Mouse (Mus musculus): ENCODE data around the gene Nxpe5. TPM values are rescaled to one million over a fixed set of nuclear protein-coding genes. Genes with fewer than 3 reads are reported as not detected.

Nxpe5 gene
- polyA plus RNA-seq, 1 experiment from 2014 or later, result not detected

DNA sequence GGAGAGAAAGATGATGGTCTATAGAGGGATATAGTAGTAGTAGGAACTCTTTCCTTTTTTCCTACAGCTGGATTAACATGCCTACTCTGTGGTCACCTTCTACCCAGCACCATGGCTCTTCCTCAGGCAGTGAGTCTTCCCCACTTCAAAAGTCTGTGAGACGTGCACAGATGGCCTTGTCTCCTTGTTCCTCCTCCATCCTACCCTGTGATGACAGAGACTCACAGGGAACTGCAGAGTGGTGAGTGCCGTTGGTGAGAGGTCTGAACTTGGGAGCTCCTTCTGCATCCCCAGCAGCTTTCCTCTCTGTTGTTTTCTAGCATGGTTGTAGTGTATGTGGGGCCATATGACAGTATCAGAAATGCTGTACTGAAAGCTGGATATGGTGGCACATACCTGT lies 56.1 kb downstream of the Nxpe5 start:
- 84% methylated on average over 2 of the region's 2 CpGs for WGBS
- no peak overlapping the region for H3K4me3 ChIP-seq (ENCODE audit: low read depth, low read length)
- H3K27ac ChIP-seq (replicated peaks; ENCODE audit: low read depth, low read length), result no peak overlapping the region
- no peak overlapping the region for H3K4me2 ChIP-seq (ENCODE audit: low read depth, severe bottlenecking)
- H3K9ac ChIP-seq (ENCODE audit: low read length), result no peak overlapping the region
- ATAC-seq (ENCODE audit: insufficient number of reproducible peaks, low FRiP score, low TSS enrichment, low read depth), result no peak
- H3K9me3 ChIP-seq (ENCODE audit: control insufficient read depth, low read length), result no peaks in the 10 kb centered on the region
- H3K4me1 ChIP-seq (ENCODE audit: control insufficient read depth, insufficient read depth, low read length), result peaks cover 12% of the 10 kb centered on the region
- no peak for DNase-seq (ENCODE audit: low spot score)
- H3K27me3 ChIP-seq (ENCODE audit: control insufficient read depth, insufficient read depth, low read length), result no peaks in the 10 kb centered on the region
- peaks cover 2% of the 10 kb centered on the region; the same call in 1 of the 2 replicates for H3K36me3 ChIP-seq (ENCODE audit: control insufficient read depth, insufficient read depth, low read length)

DNA sequence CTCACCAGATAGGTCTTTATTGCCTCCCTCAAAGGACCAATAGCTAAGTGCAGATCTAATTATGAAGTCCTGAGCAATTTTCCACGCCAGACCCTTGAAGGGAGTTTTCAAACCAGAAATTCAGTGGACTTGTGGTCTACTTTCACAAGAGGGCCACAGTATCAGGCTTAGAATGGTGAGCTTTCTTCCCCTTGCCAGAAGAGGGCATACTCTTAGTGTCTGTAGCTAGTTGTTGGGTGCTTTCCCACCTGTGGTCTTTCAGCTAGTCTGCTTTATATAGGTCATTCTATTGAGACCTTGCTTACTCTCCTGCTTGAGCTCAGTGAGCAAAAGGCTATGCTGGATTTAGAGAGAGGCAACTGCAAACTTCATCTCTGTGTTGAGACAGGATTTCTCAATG lies 57.8 kb downstream of the Nxpe5 start:
- ATAC-seq (ENCODE audit: insufficient number of reproducible peaks, low FRiP score, low TSS enrichment, low read depth) (no peak), DNase-seq (ENCODE audit: low spot score) (no peak)
- H3K9me3 ChIP-seq (ENCODE audit: control insufficient read depth, low read length), result no peaks in the 10 kb centered on the region
- WGBS, result 49% methylated on average over 1 of the region's 1 CpGs
- no peaks in the 10 kb centered on the region for H3K27me3 ChIP-seq (ENCODE audit: control insufficient read depth, insufficient read depth, low read length)
- no peak overlapping the region for H3K4me2 ChIP-seq (ENCODE audit: low read depth, severe bottlenecking)
- no peak overlapping the region for H3K27ac ChIP-seq (replicated peaks; ENCODE audit: low read depth, low read length)
- peaks cover 6% of the 10 kb centered on the region for H3K4me1 ChIP-seq (ENCODE audit: control insufficient read depth, insufficient read depth, low read length)
- H3K4me3 ChIP-seq (ENCODE audit: low read depth, low read length), result no peak overlapping the region
- no peaks in the 10 kb centered on the region for H3K36me3 ChIP-seq (ENCODE audit: control insufficient read depth, insufficient read depth, low read length)
- H3K9ac ChIP-seq (ENCODE audit: low read length), result no peak overlapping the region

DNA sequence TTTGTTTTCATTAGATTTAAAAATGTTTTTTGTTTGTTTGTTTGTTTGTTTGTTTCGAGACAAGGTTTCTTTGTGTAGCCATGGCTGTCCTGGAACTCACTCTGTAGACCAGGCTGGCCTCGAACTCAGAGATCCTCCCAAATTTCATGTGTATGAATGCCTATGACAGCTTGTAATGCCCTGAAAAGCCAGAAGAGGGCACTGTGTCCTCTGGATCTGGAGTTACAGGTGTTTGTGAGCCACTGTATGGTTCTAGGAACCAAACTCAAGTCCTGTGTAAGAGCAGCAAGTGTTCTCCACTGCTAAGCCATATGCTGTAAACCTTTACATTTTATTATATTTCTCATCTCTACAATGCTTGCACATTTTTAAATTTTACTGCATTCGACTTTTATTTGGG lies 62.2 kb downstream of the Nxpe5 start:
- no peak overlapping the region for H3K9ac ChIP-seq (ENCODE audit: low read length)
- H3K27me3 ChIP-seq (ENCODE audit: control insufficient read depth, insufficient read depth, low read length), result no peaks in the 10 kb centered on the region
- DNase-seq (ENCODE audit: low spot score) (no peak), ATAC-seq (ENCODE audit: insufficient number of reproducible peaks, low FRiP score, low TSS enrichment, low read depth) (no peak)
- H3K4me2 ChIP-seq (ENCODE audit: low read depth, severe bottlenecking), result no peak overlapping the region
- H3K36me3 ChIP-seq (ENCODE audit: control insufficient read depth, insufficient read depth, low read length), result no peaks in the 10 kb centered on the region
- H3K27ac ChIP-seq (replicated peaks; ENCODE audit: low read depth, low read length), result no peak overlapping the region
- 76% methylated on average over 3 of the region's 3 CpGs for WGBS
- no peaks in the 10 kb centered on the region for H3K9me3 ChIP-seq (ENCODE audit: control insufficient read depth, low read length)
- no peaks in the 10 kb centered on the region for H3K4me1 ChIP-seq (ENCODE audit: control insufficient read depth, insufficient read depth, low read length)
- no peak overlapping the region for H3K4me3 ChIP-seq (ENCODE audit: low read depth, low read length)

DNA sequence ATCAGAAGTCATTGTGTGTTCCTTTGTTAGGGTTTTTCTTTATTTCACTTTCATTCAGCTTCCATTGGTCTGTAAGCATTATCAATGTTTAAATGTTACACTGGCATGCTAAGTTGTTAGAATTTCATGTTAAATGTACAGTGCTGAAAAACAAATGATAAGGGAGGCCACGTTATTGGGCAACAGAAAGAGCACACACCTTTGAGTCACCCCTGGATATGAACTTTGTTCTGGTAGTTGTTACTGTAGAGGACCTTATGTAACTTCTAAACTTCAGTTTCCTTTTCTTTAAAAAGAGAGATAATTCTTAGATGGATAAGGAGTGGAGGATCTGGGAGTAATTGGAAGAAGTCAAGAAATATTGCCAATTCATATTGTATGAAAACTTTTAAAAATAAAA lies 65.9 kb downstream of the Nxpe5 start:
- no peak overlapping the region for H3K9ac ChIP-seq (ENCODE audit: low read length)
- H3K36me3 ChIP-seq (ENCODE audit: control insufficient read depth, insufficient read depth, low read length), result no peaks in the 10 kb centered on the region
- ATAC-seq (ENCODE audit: insufficient number of reproducible peaks, low FRiP score, low TSS enrichment, low read depth), result no peak
- H3K27ac ChIP-seq (replicated peaks; ENCODE audit: low read depth, low read length), result no peak overlapping the region
- no peak overlapping the region for H3K4me2 ChIP-seq (ENCODE audit: low read depth, severe bottlenecking)
- no peak for DNase-seq (ENCODE audit: low spot score)
- no peaks in the 10 kb centered on the region for H3K4me1 ChIP-seq (ENCODE audit: control insufficient read depth, insufficient read depth, low read length)
- no peaks in the 10 kb centered on the region for H3K27me3 ChIP-seq (ENCODE audit: control insufficient read depth, insufficient read depth, low read length)
- no peaks in the 10 kb centered on the region for H3K9me3 ChIP-seq (ENCODE audit: control insufficient read depth, low read length)
- H3K4me3 ChIP-seq (ENCODE audit: low read depth, low read length), result no peak overlapping the region
- WGBS, result 90% methylated on average over 1 of the region's 1 CpGs

DNA sequence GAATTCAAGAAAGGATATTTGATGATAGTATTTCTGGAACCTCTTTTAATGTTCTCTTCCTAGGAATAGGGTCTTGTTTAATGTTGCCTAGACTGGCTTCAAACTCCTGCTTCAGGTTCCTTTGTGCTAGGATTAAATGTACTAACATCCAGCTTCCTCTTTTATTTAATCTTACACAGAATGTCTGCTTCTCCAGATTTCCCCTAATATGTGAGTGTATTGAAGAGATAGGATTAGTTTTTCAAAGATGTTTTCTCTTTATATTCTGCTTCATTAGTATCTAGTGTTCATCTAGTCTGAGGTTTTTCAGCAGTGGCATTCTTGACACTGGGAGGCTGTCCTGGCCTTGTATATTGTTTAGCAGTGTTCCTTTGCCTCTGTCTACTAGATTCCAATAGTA lies 68.5 kb downstream of the Nxpe5 start:
- Histone ChIP-seq H3K27me3 (ENCODE audit: control insufficient read depth, insufficient read depth, low read length) (no peaks in the 10 kb centered on the region), H3K4me2 (ENCODE audit: low read depth, severe bottlenecking) (no peak overlapping the region), H3K4me1 (ENCODE audit: control insufficient read depth, insufficient read depth, low read length) (no peaks in the 10 kb centered on the region), H3K9me3 (ENCODE audit: control insufficient read depth, low read length) (no peaks in the 10 kb centered on the region), H3K36me3 (ENCODE audit: control insufficient read depth, insufficient read depth, low read length) (no peaks in the 10 kb centered on the region), H3K27ac (replicated peaks; ENCODE audit: low read depth, low read length) (no peak overlapping the region), H3K4me3 (ENCODE audit: low read depth, low read length) (no peak overlapping the region), H3K9ac (ENCODE audit: low read length) (no peak overlapping the region)
- DNase-seq (ENCODE audit: low spot score), result no peak
- ATAC-seq (ENCODE audit: insufficient number of reproducible peaks, low FRiP score, low TSS enrichment, low read depth), result no peak

DNA sequence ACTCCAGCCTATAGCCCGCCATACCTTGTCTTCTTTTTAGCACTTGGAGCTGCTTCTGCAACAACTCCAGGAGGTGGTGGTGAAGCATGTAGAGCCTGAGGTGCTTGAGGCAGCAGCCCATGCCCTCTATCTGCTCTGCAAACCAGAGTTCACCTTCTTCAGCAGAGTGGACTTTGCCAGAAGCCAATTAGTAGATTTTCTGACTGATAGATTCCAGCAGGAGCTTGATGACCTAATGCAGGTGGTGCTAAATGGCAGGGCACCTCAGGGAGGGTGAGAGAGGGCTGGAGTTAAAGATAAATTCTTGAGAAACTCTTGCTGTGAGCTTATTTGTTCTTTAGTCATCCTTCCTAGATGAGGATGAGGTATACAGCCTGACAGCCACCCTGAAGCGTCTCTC lies 73.9 kb downstream of the Nxpe5 start:
- no peaks in the 10 kb centered on the region for H3K36me3 ChIP-seq (ENCODE audit: control insufficient read depth, insufficient read depth, low read length)
- H3K9ac ChIP-seq (ENCODE audit: low read length), result no peak overlapping the region
- DNase-seq (ENCODE audit: low spot score), result no peak
- no peak overlapping the region for H3K4me2 ChIP-seq (ENCODE audit: low read depth, severe bottlenecking)
- no peaks in the 10 kb centered on the region for H3K4me1 ChIP-seq (ENCODE audit: control insufficient read depth, insufficient read depth, low read length)
- WGBS, result 73% methylated on average over 2 of the region's 2 CpGs
- H3K9me3 ChIP-seq (ENCODE audit: control insufficient read depth, low read length), result no peaks in the 10 kb centered on the region
- H3K27me3 ChIP-seq (ENCODE audit: control insufficient read depth, insufficient read depth, low read length), result no peaks in the 10 kb centered on the region
- no peak overlapping the region for H3K27ac ChIP-seq (replicated peaks; ENCODE audit: low read depth, low read length)
- no peak for ATAC-seq (ENCODE audit: insufficient number of reproducible peaks, low FRiP score, low TSS enrichment, low read depth)
- no peak overlapping the region for H3K4me3 ChIP-seq (ENCODE audit: low read depth, low read length)

Other genes with a start within 250 kb of the Nxpe5 start
- gene Azgp1, start 244.4 kb upstream of the Nxpe5 start, polyA plus RNA-seq (2014; fragmentation: Nextera tagmentation; extraction: Ambion mirVana), result not detected in 2 replicates
- not detected in 2 replicates for gene Smok3a, start 204.6 kb upstream of the Nxpe5 start, polyA plus RNA-seq (2014; fragmentation: Nextera tagmentation; extraction: Ambion mirVana)
- not detected in 2 replicates for gene Smok3b, start 204.5 kb upstream of the Nxpe5 start, polyA plus RNA-seq (2014; fragmentation: Nextera tagmentation; extraction: Ambion mirVana)
- gene Smok3c, start 172.7 kb upstream of the Nxpe5 start, polyA plus RNA-seq (2014; fragmentation: Nextera tagmentation; extraction: Ambion mirVana), result not detected in 2 replicates
- gene Zkscan1, start 140.8 kb upstream of the Nxpe5 start, polyA plus RNA-seq (2014; fragmentation: Nextera tagmentation; extraction: Ambion mirVana), result 31.5 and 39.9 TPM in 2 replicates
- 94.4 and 96.4 TPM in 2 replicates for gene Zscan21, start 109.0 kb upstream of the Nxpe5 start, polyA plus RNA-seq (2014; fragmentation: Nextera tagmentation; extraction: Ambion mirVana)
- gene Zfp113, start 70.2 kb upstream of the Nxpe5 start, polyA plus RNA-seq (2014; fragmentation: Nextera tagmentation; extraction: Ambion mirVana), result 21.1 and 23.6 TPM in 2 replicates
- gene Cops6, start 64.8 kb upstream of the Nxpe5 start, polyA plus RNA-seq (2014; fragmentation: Nextera tagmentation; extraction: Ambion mirVana), result 300 and 307 TPM in 2 replicates
- gene Ap4m1, start 53.9 kb upstream of the Nxpe5 start, polyA plus RNA-seq (2014; fragmentation: Nextera tagmentation; extraction: Ambion mirVana), result 19.5 and 21.2 TPM in 2 replicates
- 336 and 343 TPM in 2 replicates for gene Mcm7, start 53.5 kb upstream of the Nxpe5 start, polyA plus RNA-seq (2014; fragmentation: Nextera tagmentation; extraction: Ambion mirVana)
- 140 and 142 TPM in 2 replicates for gene Taf6, start 38.4 kb upstream of the Nxpe5 start, polyA plus RNA-seq (2014; fragmentation: Nextera tagmentation; extraction: Ambion mirVana)
- gene Cnpy4, start 38.4 kb upstream of the Nxpe5 start, polyA plus RNA-seq (2014; fragmentation: Nextera tagmentation; extraction: Ambion mirVana), result 58.5 and 64.9 TPM in 2 replicates
- 7.5 and 8.1 TPM in 2 replicates for gene Mblac1, start 31.6 kb upstream of the Nxpe5 start, polyA plus RNA-seq (2014; fragmentation: Nextera tagmentation; extraction: Ambion mirVana)
- 33.0 and 36.3 TPM in 2 replicates for gene Lamtor4, start 29.6 kb downstream of the Nxpe5 start, polyA plus RNA-seq (2014; fragmentation: Nextera tagmentation; extraction: Ambion mirVana)
- 4.8 and 5.2 TPM in 2 replicates for gene BC037034, start 38.1 kb downstream of the Nxpe5 start, polyA plus RNA-seq (2014; fragmentation: Nextera tagmentation; extraction: Ambion mirVana)
- 3.5 and 4.2 TPM in 2 replicates for gene Gal3st4, start 46.9 kb downstream of the Nxpe5 start, polyA plus RNA-seq (2014; fragmentation: Nextera tagmentation; extraction: Ambion mirVana)
- 0.03 and 0.24 TPM in 2 replicates for gene Gm43720, start 54.1 kb downstream of the Nxpe5 start, polyA plus RNA-seq (2014; fragmentation: Nextera tagmentation; extraction: Ambion mirVana)
- gene Gpc2, start 54.1 kb downstream of the Nxpe5 start, polyA plus RNA-seq (2014; fragmentation: Nextera tagmentation; extraction: Ambion mirVana), result 14.0 and 15.8 TPM in 2 replicates
- 4.6 and 5.5 TPM in 2 replicates for gene Stag3, start 54.3 kb downstream of the Nxpe5 start, polyA plus RNA-seq (2014; fragmentation: Nextera tagmentation; extraction: Ambion mirVana)
- 0.13 TPM in 1 of 2 replicates, not detected in the other for gene Pvrig, start 116.1 kb downstream of the Nxpe5 start, polyA plus RNA-seq (2014; fragmentation: Nextera tagmentation; extraction: Ambion mirVana)
- gene Zfp157, start 215.6 kb downstream of the Nxpe5 start, polyA plus RNA-seq (2014; fragmentation: Nextera tagmentation; extraction: Ambion mirVana), result 45.4 and 46.7 TPM in 2 replicates

Measured in limb, embryonic 11.5 days (tissue).